Mouse (Mus musculus) cerebellum, adult 2 months (tissue): ENCODE data around the gene Srebf1. TPM values are rescaled to one million over a fixed set of nuclear protein-coding genes. Genes with fewer than 3 reads are reported as not detected.
A peak's percentile ranks its signal among the peaks of the same experiment; 100 is the strongest.

Source experiments
- DNase-seq, 2 experiments: peaks; one replicate each; pipeline ENCODE4 v3.0.0; 2021
- H3K27ac ChIP-seq: fragments of 200-500 bp; 2 replicates; pipeline ENCODE4 v1.5.1; 2012; ENCODE audit warnings: low read length, control low read depth, inconsistent platforms; ENCODE audit not compliant: insufficient read depth
- H3K27me3 ChIP-seq: fragments of 200-500 bp; 2 replicates; pipeline ENCODE4 v1.6.1; 2012; ENCODE audit warnings: inconsistent platforms, mild to moderate bottlenecking, low read length, moderate library complexity; ENCODE audit not compliant: control insufficient read depth, insufficient read depth
- H3K4me1 ChIP-seq: fragments of 200-500 bp; 2 replicates; pipeline ENCODE4 v1.6.1; 2011; ENCODE audit warnings: low read length; ENCODE audit not compliant: control insufficient read depth, insufficient read depth
- H3K4me3 ChIP-seq: fragments of 200-500 bp; replicated peaks from 2 replicates; pipeline ENCODE3; 2011; ENCODE audit warnings: mild to moderate bottlenecking, low read depth, low read length, control low read depth; ENCODE audit not compliant: insufficient read depth
- CTCF ChIP-seq: fragments of 200-500 bp; IDR thresholded peaks from 2 replicates; pipeline ENCODE4 v1.5.1; 2011; ENCODE audit warnings: low read depth, mild to moderate bottlenecking, control low read depth, low read length, moderate library complexity, borderline replicate concordance; ENCODE audit not compliant: insufficient read depth
- POLR2A ChIP-seq: fragments of 200-500 bp; IDR thresholded peaks from 2 replicates; pipeline ENCODE4 v1.6.1; 2011; ENCODE audit warnings: low read length, control low read depth, borderline replicate concordance; ENCODE audit not compliant: insufficient read depth
- WGBS: fragments of 180-500 bp; shearing (Covaris S2); methylation state at CpG from one replicate; pipeline ENCODE4 v1.1.7; 2018; 5-methylcytosine and 5-hydroxymethylcytosine counted together
- polyA plus RNA-seq: library from polyadenylated mRNA; depleted of rRNA; stranded (reverse); fragments of >200 nt; gene quantifications from 2 replicates; pipeline ENCODE4 v1.2.3, GENCODE M21; 2012

The Srebf1 gene
- polyA plus RNA-seq, 1 experiment = 66.3 TPM

- WGBS = 65% methylated on average over 4 of the region's 4 CpGs
- Histone ChIP-seq H3K27me3 (no peaks in the 10 kb centered on the region), H3K27ac (no peak overlapping the region), H3K4me3 (no peak overlapping the region), H3K4me1 (peaks cover 25% of the 10 kb centered on the region)
- TF ChIP-seq CTCF = no peak
- TF ChIP-seq POLR2A = no peak
- no peak for DNase-seq
Measured at GRCm38 (mm10) chr11:60231951-60232350, 9.6 kb upstream of the Srebf1 start.

GRCm38 (mm10) chr11:60231326-60231725, 8.9 kb upstream of the Srebf1 start:
- 25% methylated on average over 3 of the region's 3 CpGs for WGBS
- H3K4me1 ChIP-seq = peaks cover 25% of the 10 kb centered on the region
- H3K27ac ChIP-seq = no peak overlapping the region
- TF ChIP-seq POLR2A (no peak), CTCF (no peak)
- no peak overlapping the region for H3K4me3 ChIP-seq
- no peaks in the 10 kb centered on the region for H3K27me3 ChIP-seq
- peak; percentile 46 to 65 for DNase-seq

GRCm38 (mm10) chr11:60230512-60230911, 8.1 kb upstream of the Srebf1 start:
- no peaks in the 10 kb centered on the region for H3K27me3 ChIP-seq
- H3K4me3 ChIP-seq = no peak overlapping the region
- TF ChIP-seq CTCF (no peak), POLR2A (no peak)
- H3K27ac ChIP-seq = no peak overlapping the region
- peaks cover 25% of the 10 kb centered on the region for H3K4me1 ChIP-seq
- WGBS = 97% methylated on average over 7 of the region's 7 CpGs
- no peak for DNase-seq

- no peaks in the 10 kb centered on the region for H3K27me3 ChIP-seq
Measured at GRCm38 (mm10) chr11:60229821-60230220, 7.4 kb upstream of the Srebf1 start.

GRCm38 (mm10) chr11:60228525-60228924, 6.1 kb upstream of the Srebf1 start:
- 85% methylated on average over 3 of the region's 3 CpGs for WGBS
- no peaks in the 10 kb centered on the region for H3K27me3 ChIP-seq
- H3K27ac ChIP-seq = no peak overlapping the region
- H3K4me1 ChIP-seq = peaks cover 18% of the 10 kb centered on the region
- no peak overlapping the region for H3K4me3 ChIP-seq
- TF ChIP-seq CTCF = no peak
- no peak for TF ChIP-seq POLR2A
- DNase-seq = no peak

More at GRCm38 (mm10) chr11:60229821-60230220, 7.4 kb upstream of the Srebf1 start:
- no peak overlapping the region for H3K4me3 ChIP-seq
- no peak for DNase-seq
- 89% methylated on average over 13 of the region's 13 CpGs for WGBS
- TF ChIP-seq CTCF = no peak
- TF ChIP-seq POLR2A = no peak
- H3K27ac ChIP-seq = no peak overlapping the region
- peaks cover 25% of the 10 kb centered on the region for H3K4me1 ChIP-seq

GRCm38 (mm10) chr11:60225874-60226273, 3.5 kb upstream of the Srebf1 start:
- no peak for DNase-seq
- Histone ChIP-seq H3K27ac (no peak overlapping the region), H3K4me3 (no peak overlapping the region), H3K4me1 (peaks cover 6% of the 10 kb centered on the region), H3K27me3 (no peaks in the 10 kb centered on the region)
- no peak for TF ChIP-seq CTCF
- TF ChIP-seq POLR2A = no peak
- WGBS = 48% methylated on average over 1 of the region's 1 CpGs

GRCm38 (mm10) chr11:60224676-60225075, 2.3 kb upstream of the Srebf1 start:
- no peak overlapping the region for H3K4me3 ChIP-seq
- 63% methylated on average over 4 of the region's 4 CpGs for WGBS
- DNase-seq = no peak

GRCm38 (mm10) chr11:60222085-60222468, 304 bp downstream of the Srebf1 start:
- H3K27me3 ChIP-seq = no peaks in the 10 kb centered on the region
- no peak for TF ChIP-seq POLR2A
- TF ChIP-seq CTCF = no peak
- H3K4me1 ChIP-seq = peaks cover 5% of the 10 kb centered on the region
- 63% methylated on average over 3 of the region's 3 CpGs for WGBS
- H3K4me3 ChIP-seq = no peak overlapping the region
- no peak overlapping the region for H3K27ac ChIP-seq
- DNase-seq = no peak

More at GRCm38 (mm10) chr11:60224676-60225075, 2.3 kb upstream of the Srebf1 start:
- H3K27me3 ChIP-seq = no peaks in the 10 kb centered on the region
- peaks cover 5% of the 10 kb centered on the region for H3K4me1 ChIP-seq
- TF ChIP-seq POLR2A = no peak
- TF ChIP-seq CTCF = no peak
- no peak overlapping the region for H3K27ac ChIP-seq
